Mouse (Mus musculus) heart, adult 18-20 months (tissue): Measurements from ENCODE around the gene Ggta1. TPM values are rescaled to one million over a fixed set of nuclear protein-coding genes. Genes with fewer than 3 reads are reported as not detected.

Experiments
- DNase-seq, 2 experiments: peaks; one replicate each; pipeline ENCODE4 v3.0.0; 2021 to 2022; ENCODE audit warnings: mixed read lengths in 1 of 2
- long read RNA-seq, 2 experiments: library from polyadenylated mRNA; stranded (forward); transcript quantifications; one replicate each; pipeline ENCODE4 v2.0.0; 2021
- total RNA-seq, 2 experiments: library from RNA; stranded (reverse); gene quantifications; 2 replicates each; pipeline ENCODE4 v1.2.3; 2021

Gene Ggta1
- 10 to 100 TPM; 13.6 to 17.0 TPM for total RNA-seq
- long read RNA-seq, experiment 1, partial matches to known transcripts: 3 of 11 reads
- long read RNA-seq, experiment 1, other reads (novel, unspliced or antisense): 4 of 11 reads
- long read RNA-seq, experiment 2, partial matches to known transcripts: 2 of 7 reads
- long read RNA-seq, experiment 2, other reads (novel, unspliced or antisense): 1 of 7 reads

DNA sequence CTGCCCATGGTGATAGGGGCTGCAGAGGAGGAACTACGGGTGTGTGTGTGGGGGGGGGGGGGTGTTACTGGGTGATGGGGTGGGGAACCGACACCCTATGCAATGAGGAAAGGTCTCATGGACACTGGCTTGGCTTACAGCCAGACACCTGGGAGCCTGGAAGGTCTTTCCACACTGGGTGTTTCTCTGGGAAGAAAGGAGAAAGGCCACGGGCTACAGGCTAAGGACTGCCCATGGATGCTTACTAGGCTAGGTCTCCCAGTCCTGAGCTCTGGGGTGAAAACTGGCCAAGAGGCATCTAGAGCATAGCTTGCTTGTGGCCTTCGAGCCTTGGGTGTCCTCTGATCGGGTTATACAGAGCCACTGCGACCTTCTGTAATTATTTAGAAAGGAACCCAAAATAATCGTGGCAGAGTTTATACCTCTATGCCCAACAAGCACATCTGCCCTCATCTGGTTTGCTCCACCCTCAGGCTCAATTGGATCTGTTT is at the start of gene Ggta1:
Ggta1 (minus strand) TSS at position 441 of the 491 bp plus-strand sequence.
- peak in 1 of 2 experiments; percentile 50 for DNase-seq

DNA sequence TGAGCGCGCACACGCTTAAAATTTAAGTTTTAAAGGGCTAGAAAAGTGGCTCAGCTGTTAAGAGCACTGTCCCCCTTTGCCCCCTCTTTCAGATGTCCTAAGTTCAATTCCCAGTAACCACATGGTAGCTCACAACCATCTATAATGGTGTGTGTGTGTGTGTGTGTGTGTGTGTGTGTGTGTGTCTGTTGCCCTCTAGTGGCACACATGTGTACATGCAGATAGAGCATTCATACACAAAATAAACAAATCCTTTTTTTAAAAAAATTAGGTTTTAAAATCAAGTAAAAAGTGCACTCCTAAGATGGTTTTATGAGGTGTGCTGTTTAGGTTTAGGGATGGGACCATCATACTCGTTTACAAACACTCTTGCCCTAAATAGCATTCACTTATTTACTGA is 49.2 kb upstream of the Ggta1 start:
- no peak for DNase-seq

GRCm38 (mm10) chr2:35510920-35511319 is 47.9 kb upstream of the Ggta1 start:
- peak in 1 of 2 experiments; percentile 37 for DNase-seq

DNA sequence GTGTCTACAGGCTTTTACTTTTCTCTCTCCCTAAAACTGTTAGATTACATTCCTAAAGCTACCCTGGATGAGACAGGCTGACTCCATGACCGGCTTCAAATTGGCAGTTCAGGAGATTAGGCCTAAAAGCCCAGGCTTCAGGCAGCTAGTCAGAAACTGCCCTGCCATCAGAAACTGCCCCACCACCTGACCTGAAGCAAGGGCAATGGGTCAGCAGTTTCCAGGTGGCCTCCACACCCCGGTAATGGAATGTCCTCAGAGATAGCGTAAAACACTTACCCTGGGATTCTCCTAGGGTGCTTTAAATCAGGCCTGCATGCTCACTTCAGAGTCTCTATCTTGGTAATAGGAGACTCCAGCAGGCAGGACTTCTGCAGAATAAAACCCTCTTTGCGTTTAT is 46.9 kb upstream of the Ggta1 start:
- no peak for DNase-seq

GRCm38 (mm10) chr2:35509343-35509667 is 46.3 kb upstream of the Ggta1 start:
- DNase-seq: no peak

DNA sequence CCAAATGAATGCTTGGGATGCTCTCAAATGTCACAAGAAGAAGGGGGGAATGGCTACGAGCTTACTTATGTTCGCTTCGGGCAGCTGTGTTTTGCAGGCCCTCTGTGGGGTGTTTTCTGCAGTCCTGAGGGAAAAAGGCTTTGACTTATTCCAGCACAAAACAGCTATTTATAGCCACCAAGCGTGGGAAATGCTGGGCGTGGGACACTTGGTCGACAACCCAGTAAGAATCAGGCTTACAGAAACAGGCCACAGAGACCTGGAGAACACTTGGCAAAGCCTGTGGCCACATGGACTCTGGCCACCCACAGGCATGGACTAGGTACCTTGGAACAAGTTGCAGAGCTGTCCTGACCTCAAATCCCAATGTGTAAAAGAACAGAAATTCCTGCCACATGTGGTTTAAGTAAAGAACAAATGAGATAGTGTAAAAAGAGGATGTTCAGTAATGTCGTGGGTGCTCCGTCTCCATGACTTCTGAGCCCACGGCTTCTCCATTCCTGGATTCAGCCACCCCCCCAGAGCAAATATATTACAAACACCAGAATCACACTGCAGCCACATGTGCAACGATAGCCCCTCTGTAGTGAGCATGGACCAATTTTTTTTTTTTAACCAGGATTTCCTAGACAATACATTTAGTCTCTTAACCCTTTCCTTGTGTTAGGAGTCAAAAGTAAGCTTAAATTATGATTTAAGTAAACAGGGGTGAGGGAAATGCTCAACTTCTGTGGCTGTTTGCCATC is 45.7 kb upstream of the Ggta1 start:
- peak; percentile 76 to 90 for DNase-seq

- peak in 1 of 2 experiments; percentile 43 for DNase-seq
Measured at GRCm38 (mm10) chr2:35507191-35507511, 44.1 kb upstream of the Ggta1 start.

GRCm38 (mm10) chr2:35506311-35507190 is 43.5 kb upstream of the Ggta1 start:
- DNase-seq: peak in 1 of 2 experiments; percentile 63

- DNase-seq: no peak
Measured at GRCm38 (mm10) chr2:35505519-35506286, 42.7 kb upstream of the Ggta1 start.

DNA sequence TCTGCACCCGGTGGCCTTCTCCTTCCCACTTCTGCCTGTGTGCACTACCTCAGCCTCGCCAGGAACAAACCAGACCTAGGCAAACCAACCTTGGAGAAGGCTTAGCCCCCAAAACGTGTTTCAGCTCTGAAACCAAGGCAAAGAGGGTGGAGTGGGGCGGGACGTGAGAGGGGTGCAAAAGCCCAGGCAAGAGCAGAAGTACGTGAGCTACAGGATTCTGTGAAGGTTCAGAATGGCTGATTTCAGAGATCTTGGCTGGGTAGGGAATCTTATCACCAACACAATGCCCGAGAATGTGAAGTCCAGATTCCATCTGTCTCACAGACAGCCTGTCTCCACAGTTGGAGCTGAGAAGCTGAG is 41.4 kb upstream of the Ggta1 start:
- DNase-seq: no peak

GRCm38 (mm10) chr2:35503723-35504416 is 40.8 kb upstream of the Ggta1 start:
- DNase-seq: peak in 1 of 2 experiments; percentile 41

DNA sequence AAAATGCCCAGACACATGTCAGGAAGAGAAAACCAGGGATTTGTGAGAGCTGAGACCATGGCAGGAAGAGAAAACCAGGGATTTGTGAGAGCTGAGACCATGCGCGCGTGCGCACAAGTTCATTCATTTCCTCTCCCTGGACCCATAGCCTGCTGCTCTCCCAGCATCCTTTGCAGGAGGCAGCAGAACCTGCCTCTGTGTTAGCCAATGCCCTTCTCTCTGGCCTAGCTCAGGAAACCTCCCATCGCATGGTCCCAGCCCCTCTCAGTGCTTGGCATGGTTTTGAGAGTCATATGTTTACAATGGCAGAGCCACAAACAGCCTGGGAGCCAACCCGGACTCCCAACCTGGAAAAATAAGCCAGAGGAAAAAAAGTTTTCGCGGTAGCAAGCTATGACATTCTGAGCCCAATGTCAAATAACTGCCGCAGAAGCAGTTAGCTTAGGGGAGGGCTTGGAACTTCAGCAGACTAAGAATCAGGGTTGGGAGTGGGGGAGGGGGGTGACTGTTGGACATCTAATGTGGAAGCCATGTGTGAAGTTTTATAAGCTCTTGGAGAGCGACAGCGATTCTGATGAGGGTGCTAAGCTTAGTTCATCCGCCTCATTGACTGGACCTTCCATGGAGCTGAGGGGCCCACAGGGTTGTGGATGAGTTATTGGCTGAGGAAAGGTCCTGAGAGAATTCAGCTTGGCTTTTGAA is 40.1 kb upstream of the Ggta1 start:
- no peak for DNase-seq

- DNase-seq: no peak
Measured at GRCm38 (mm10) chr2:35502561-35502960, 39.5 kb upstream of the Ggta1 start.

GRCm38 (mm10) chr2:35499474-35499873 is 36.4 kb upstream of the Ggta1 start:
- no peak for DNase-seq

DNA sequence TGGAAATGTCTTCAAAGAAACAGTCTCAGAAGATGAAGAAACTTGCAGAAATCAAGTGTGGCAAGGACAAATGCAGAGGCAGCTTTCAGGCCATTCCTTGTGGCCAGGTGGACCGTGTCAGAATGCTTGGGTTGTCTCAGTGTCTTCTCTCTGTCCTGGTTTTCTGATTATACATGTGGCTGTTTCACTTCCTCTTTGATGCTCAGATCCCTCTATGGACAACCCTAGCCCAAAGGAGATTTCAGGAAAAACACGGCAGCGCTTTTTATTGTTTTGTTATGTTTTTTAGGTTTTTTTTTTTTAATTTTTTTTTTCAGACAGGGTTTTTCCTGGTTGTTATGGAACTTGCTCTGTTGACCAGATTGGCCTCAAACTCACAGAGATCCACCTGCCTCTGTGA is 35.9 kb upstream of the Ggta1 start:
- no peak for DNase-seq

- DNase-seq: no peak
Measured at GRCm38 (mm10) chr2:35497662-35498196, 34.7 kb upstream of the Ggta1 start.

DNA sequence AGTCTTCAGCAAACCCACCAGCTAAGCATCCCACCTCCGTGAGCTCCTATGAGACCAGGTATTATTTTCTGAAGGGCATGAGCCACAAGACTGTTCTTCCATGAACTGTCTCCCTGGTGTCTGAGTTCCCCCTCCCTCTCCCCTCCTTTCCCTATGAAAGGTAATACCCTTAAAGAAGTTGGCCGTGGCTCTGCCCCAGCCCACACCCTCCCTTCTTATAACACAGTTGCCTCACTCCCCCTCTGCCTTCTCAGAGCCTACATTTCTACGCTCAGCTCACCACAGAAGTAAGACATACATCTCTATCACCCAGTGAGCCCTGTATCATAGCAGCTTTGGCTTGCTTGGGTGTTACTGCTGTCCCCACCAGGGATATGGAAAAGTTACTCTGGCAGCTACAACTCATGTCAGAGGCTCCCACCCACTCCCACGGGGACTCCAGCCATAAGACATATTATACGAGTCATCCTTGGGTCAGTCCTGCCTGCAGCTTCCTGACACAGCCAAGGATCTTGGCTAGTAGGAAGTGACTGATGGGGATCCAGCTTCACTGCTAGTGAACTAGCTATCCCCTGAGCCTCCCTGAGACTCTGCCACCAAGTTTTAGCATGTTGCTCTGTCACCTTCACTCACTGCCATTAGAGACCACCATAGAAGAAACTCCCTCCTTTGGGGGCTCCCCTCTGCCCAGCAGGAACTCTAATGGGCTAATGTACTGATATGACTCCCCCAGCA is 33.4 kb upstream of the Ggta1 start:
- DNase-seq: no peak

DNA sequence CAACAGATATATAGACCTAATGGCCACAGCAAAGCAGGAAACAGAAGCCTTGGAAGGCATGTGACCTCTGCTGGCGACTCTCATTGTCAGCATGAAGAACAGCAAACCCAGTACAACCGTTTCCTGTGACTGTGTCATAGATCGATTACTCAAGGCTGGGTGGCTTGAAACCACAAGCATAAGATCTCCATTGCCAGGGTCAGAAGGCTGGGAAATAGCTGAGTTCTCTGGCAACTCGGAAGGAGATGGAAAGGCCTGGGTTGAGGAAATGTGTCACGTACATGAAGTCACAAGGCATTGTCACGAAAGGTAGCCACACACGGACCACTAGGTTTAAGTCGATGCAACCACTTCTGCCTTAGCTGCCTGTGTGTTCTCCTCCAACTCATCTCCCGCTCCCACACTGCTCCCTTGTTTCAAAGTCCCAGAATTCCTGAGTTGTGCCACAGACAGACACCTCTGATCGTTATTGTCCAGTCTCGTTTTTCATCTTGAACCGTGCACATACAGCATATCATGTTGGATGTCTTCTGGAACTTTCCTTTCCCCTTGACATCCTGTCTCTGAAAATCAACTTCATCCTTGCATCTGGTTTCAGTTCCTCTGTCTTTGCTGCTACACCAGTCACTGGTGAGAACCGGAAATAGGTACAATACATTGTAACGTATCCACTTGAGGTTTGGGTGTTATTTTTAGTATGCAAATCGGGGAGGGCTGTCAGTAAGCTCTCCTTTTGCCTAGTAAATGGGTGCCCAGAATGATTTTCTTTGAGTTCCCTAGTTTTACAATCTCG is 32.7 kb upstream of the Ggta1 start:
- DNase-seq: peak in 1 of 2 experiments; percentile 56

DNA sequence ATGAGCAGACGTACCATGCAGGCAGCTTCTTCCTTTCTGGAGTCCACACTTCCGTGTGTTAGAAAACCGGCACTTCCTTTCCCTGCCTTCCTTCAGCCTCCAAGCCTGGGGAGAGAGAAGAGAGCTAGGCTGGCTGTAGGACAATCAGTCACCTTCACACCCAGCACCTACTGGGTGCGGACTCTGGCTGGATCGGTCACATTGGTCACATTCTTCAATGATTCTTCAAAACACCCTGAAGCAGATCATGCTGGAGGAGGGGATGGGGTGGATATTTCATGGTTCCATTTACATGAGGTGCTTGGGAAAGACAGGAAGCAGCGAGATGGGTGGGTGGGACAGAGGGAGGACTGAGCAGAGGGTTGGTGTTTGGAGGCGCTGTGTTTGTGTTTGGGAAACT is 30.5 kb upstream of the Ggta1 start:
- DNase-seq: no peak
